Mouse (Mus musculus): ENCODE measurements at regions not wholly inside any gene's neighbourhood (a gene's known extent, or its start where the extent isn't known, plus 50 kb on each side); places are given as distances from the start of the nearest gene placed in this dataset.

DNA sequence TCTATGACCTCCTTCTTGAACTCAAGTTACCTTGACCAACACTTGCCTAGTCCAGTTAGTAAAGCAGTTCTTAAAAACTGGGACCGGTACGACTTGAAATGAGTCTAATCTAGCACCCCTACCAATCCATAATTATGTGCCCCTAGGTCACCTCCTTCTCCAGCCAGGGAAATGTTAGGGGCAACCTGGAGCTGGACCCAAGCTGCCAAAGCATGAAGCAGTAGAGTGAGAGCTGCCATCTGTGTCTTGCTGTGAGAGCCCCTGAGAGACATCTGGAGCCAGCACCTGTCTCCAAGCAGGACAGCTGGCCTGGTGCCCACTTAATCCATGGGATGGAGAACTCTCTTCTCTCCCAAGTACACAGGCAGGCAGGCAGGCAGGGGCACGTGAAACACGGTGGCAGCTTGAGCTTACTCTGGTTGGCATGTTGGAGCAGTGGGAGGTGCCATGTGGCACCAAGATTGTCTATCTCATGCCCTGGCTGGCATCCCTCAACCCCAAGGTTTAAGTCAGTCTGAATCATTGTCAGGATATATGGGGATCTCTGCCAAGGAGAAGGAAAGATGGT is 1473.8 kb upstream of the Gm6569 start:
- H3K27ac ChIP-seq, result no peak overlapping the region
- no peak overlapping the region for H3K9ac ChIP-seq (ENCODE audit: low read depth, low read length)
- no peaks in the 10 kb centered on the region for H3K27me3 ChIP-seq (ENCODE audit: control insufficient read depth, insufficient read depth, low read length)
- no peaks in the 10 kb centered on the region for H3K79me2 ChIP-seq (replicated peaks; ENCODE audit: control insufficient read depth, insufficient read depth, low read length)
- intact Hi-C loops (cut with DNase I), result no loop called here
- no peaks in the 10 kb centered on the region for H3K4me1 ChIP-seq (ENCODE audit: control insufficient read depth, insufficient read depth, low read length)
- TF ChIP-seq POLR2A (IDR thresholded peaks at IDR 0.05; ENCODE audit: insufficient read depth, low read depth, low read length) (no peak), EP300 (IDR thresholded peaks at IDR 0.05; ENCODE audit: insufficient read depth, low read depth, low read length) (no peak), CTCF (IDR thresholded peaks at IDR 0.05) (no peak)
- 77% methylated on average over 4 of the region's 4 CpGs for WGBS
- H3K4me3 ChIP-seq, result no peak overlapping the region
- DNase-seq, result no peak
- H3K36me3 ChIP-seq (ENCODE audit: control insufficient read depth, insufficient read depth, low read length), result no peaks in the 10 kb centered on the region

DNA sequence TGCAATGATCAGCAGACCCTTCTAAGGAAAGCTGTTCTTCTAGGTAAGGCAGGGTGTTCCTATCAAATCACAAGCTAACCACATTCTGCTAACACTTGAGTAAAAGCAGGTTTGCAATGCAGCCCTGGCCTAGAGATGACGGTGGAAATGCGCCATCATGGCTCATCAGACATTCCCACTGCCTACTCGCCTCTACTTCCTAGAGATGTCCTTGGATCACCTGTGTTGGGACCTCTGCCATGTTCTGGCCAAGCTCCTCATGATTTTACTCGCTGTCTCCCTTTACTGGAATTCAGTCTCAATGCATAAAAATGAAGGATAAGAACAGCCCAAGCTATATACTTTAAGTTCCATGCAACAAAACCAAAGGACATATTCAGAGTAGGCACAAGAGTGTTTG is 1461.3 kb upstream of the Gm6569 start:
- TF ChIP-seq EP300 (IDR thresholded peaks at IDR 0.05; ENCODE audit: insufficient read depth, low read depth, low read length), result no peak
- no peak for TF ChIP-seq POLR2A (IDR thresholded peaks at IDR 0.05; ENCODE audit: insufficient read depth, low read depth, low read length)
- TF ChIP-seq CTCF (IDR thresholded peaks at IDR 0.05), result no peak
- Histone ChIP-seq H3K9ac (ENCODE audit: low read depth, low read length) (no peak overlapping the region), H3K79me2 (replicated peaks; ENCODE audit: control insufficient read depth, insufficient read depth, low read length) (no peaks in the 10 kb centered on the region), H3K4me3 (no peak overlapping the region), H3K27ac (no peak overlapping the region), H3K4me1 (ENCODE audit: control insufficient read depth, insufficient read depth, low read length) (no peaks in the 10 kb centered on the region), H3K27me3 (ENCODE audit: control insufficient read depth, insufficient read depth, low read length) (no peaks in the 10 kb centered on the region), H3K36me3 (ENCODE audit: control insufficient read depth, insufficient read depth, low read length) (no peaks in the 10 kb centered on the region)
- no peak for DNase-seq
- intact Hi-C loops (cut with DNase I), result no loop called here
- 78% methylated on average over 4 of the region's 4 CpGs for WGBS

DNA sequence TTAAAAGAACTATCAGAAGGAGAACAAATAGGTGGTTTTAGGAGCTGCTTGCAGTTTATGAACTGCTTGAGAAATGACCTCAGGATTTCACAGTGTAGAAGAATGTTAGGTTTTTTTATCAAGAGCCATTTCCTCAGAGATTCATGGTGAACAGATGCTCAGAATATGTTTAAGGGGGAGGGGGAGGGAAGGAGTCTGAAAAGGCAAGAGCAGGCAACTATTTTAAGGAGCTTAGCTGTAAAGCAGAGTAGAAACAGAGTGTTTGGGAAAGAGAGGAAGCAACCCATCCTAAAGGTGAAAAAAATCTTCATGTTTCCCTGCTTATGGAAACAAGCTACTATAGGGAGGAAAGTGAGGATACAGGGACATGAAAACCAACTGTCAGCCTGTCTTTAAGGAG is 1457.2 kb upstream of the Gm6569 start:
- no peak for DNase-seq
- Histone ChIP-seq H3K36me3 (ENCODE audit: control insufficient read depth, insufficient read depth, low read length) (no peaks in the 10 kb centered on the region), H3K79me2 (replicated peaks; ENCODE audit: control insufficient read depth, insufficient read depth, low read length) (no peaks in the 10 kb centered on the region), H3K9ac (ENCODE audit: low read depth, low read length) (no peak overlapping the region), H3K27ac (no peak overlapping the region), H3K4me3 (no peak overlapping the region), H3K4me1 (ENCODE audit: control insufficient read depth, insufficient read depth, low read length) (no peaks in the 10 kb centered on the region), H3K27me3 (ENCODE audit: control insufficient read depth, insufficient read depth, low read length) (no peaks in the 10 kb centered on the region)
- intact Hi-C loops (cut with DNase I), result no loop called here
- no peak for TF ChIP-seq POLR2A (IDR thresholded peaks at IDR 0.05; ENCODE audit: insufficient read depth, low read depth, low read length)
- no peak for TF ChIP-seq CTCF (IDR thresholded peaks at IDR 0.05)

DNA sequence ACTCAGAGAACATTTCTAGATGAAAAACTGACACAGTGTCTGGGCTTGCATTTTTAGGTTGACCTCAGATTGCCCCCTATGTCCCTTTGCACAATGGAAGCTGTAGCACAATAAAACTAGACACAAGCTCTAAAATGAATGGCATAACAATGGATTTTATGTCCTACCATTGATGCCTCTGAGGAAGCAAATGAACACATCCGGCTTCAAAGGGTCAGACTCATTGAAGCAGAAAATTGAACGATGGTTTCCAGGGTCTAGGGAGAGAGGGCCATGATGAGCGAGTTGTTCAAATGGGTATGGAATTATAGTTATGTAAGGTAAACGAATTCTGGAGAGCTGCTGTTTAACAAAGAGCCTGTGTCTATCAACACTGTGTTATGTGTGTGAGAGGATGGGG is 1455.1 kb upstream of the Gm6569 start:
- Histone ChIP-seq H3K36me3 (ENCODE audit: control insufficient read depth, insufficient read depth, low read length) (no peaks in the 10 kb centered on the region), H3K79me2 (replicated peaks; ENCODE audit: control insufficient read depth, insufficient read depth, low read length) (no peaks in the 10 kb centered on the region), H3K4me1 (ENCODE audit: control insufficient read depth, insufficient read depth, low read length) (no peaks in the 10 kb centered on the region), H3K9ac (ENCODE audit: low read depth, low read length) (no peak overlapping the region), H3K27ac (no peak overlapping the region), H3K4me3 (no peak overlapping the region), H3K27me3 (ENCODE audit: control insufficient read depth, insufficient read depth, low read length) (no peaks in the 10 kb centered on the region)
- 61% methylated on average over 4 of the region's 4 CpGs for WGBS
- intact Hi-C loops (cut with DNase I), result no loop called here
- TF ChIP-seq POLR2A (IDR thresholded peaks at IDR 0.05; ENCODE audit: insufficient read depth, low read depth, low read length), result no peak
- TF ChIP-seq EP300 (IDR thresholded peaks at IDR 0.05; ENCODE audit: insufficient read depth, low read depth, low read length), result no peak
- no peak for TF ChIP-seq CTCF (IDR thresholded peaks at IDR 0.05)
- DNase-seq, result no peak

DNA sequence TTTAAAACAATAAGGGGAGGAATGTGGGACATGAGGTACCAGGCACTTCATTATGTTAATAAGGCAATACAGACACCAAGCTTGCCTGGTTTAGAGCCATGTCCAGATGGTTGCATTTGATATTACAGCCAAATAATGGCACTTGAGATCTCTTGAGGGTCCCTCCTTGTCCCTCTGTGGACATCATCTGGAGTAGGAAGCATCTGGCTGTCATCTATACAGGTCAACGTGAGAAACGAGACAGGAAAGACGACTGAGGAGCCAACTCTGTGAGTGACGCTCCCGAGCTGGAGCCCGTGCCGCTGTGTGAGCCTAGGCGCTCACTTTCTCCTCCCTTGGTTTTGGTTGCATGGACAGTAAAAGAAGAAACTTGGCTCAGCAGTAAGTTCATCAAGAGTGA is 1453.2 kb upstream of the Gm6569 start:
- no peaks in the 10 kb centered on the region for H3K36me3 ChIP-seq (ENCODE audit: control insufficient read depth, insufficient read depth, low read length)
- no peak overlapping the region for H3K9ac ChIP-seq (ENCODE audit: low read depth, low read length)
- H3K4me1 ChIP-seq (ENCODE audit: control insufficient read depth, insufficient read depth, low read length), result no peaks in the 10 kb centered on the region
- H3K4me3 ChIP-seq, result no peak overlapping the region
- 78% methylated on average over 8 of the region's 8 CpGs for WGBS
- H3K27ac ChIP-seq, result no peak overlapping the region
- TF ChIP-seq CTCF (IDR thresholded peaks at IDR 0.05) (no peak), EP300 (IDR thresholded peaks at IDR 0.05; ENCODE audit: insufficient read depth, low read depth, low read length) (no peak), POLR2A (IDR thresholded peaks at IDR 0.05; ENCODE audit: insufficient read depth, low read depth, low read length) (no peak)
- intact Hi-C loops (cut with DNase I), result no loop called here
- no peak for DNase-seq
- H3K79me2 ChIP-seq (replicated peaks; ENCODE audit: control insufficient read depth, insufficient read depth, low read length), result no peaks in the 10 kb centered on the region
- H3K27me3 ChIP-seq (ENCODE audit: control insufficient read depth, insufficient read depth, low read length), result no peaks in the 10 kb centered on the region

DNA sequence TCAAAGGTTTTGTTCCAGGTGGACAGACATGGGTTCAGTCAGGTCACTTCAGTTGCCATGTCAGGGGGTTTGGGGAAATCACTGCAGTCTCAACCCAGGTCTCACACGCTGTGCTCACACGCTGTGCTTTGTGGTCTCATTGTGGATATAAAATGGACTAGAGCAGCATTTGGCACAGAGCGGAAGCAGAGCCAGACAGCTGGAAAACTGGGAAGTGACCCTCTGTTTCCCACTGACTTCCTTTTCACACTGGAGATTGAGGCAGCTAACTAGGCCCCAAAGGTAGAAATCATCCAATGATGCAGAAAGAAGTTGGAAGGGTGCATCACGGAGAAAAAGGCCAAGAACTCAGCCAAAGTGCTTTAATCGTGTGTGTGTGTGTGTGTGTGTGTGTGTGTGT is 1452.6 kb upstream of the Gm6569 start:
- Histone ChIP-seq H3K79me2 (replicated peaks; ENCODE audit: control insufficient read depth, insufficient read depth, low read length) (no peaks in the 10 kb centered on the region), H3K27me3 (ENCODE audit: control insufficient read depth, insufficient read depth, low read length) (no peaks in the 10 kb centered on the region), H3K27ac (no peak overlapping the region), H3K36me3 (ENCODE audit: control insufficient read depth, insufficient read depth, low read length) (no peaks in the 10 kb centered on the region), H3K4me1 (ENCODE audit: control insufficient read depth, insufficient read depth, low read length) (no peaks in the 10 kb centered on the region), H3K9ac (ENCODE audit: low read depth, low read length) (no peak overlapping the region), H3K4me3 (no peak overlapping the region)
- intact Hi-C loops (cut with DNase I), result no loop called here
- TF ChIP-seq CTCF (IDR thresholded peaks at IDR 0.05), result no peak
- TF ChIP-seq EP300 (IDR thresholded peaks at IDR 0.05; ENCODE audit: insufficient read depth, low read depth, low read length), result no peak
- no peak for TF ChIP-seq POLR2A (IDR thresholded peaks at IDR 0.05; ENCODE audit: insufficient read depth, low read depth, low read length)
- 82% methylated on average over 5 of the region's 5 CpGs for WGBS
- no peak for DNase-seq

All from heart, adult 2 months (tissue).